Mouse (Mus musculus) cerebellum, adult 2 months (tissue): ENCODE measurements at regions not wholly inside any gene's neighbourhood (a gene's known extent, or its start where the extent isn't known, plus 50 kb on each side); places are given as distances from the start of the nearest gene placed in this dataset.

Source experiments
- CTCF ChIP-seq: fragments of 200-500 bp; IDR thresholded peaks from 2 replicates; pipeline ENCODE4 v1.5.1; 2011; ENCODE audit warnings: low read depth, mild to moderate bottlenecking, control low read depth, low read length, moderate library complexity, borderline replicate concordance; ENCODE audit not compliant: insufficient read depth
- POLR2A ChIP-seq: fragments of 200-500 bp; IDR thresholded peaks from 2 replicates; pipeline ENCODE4 v1.6.1; 2011; ENCODE audit warnings: low read length, control low read depth, borderline replicate concordance; ENCODE audit not compliant: insufficient read depth

DNA sequence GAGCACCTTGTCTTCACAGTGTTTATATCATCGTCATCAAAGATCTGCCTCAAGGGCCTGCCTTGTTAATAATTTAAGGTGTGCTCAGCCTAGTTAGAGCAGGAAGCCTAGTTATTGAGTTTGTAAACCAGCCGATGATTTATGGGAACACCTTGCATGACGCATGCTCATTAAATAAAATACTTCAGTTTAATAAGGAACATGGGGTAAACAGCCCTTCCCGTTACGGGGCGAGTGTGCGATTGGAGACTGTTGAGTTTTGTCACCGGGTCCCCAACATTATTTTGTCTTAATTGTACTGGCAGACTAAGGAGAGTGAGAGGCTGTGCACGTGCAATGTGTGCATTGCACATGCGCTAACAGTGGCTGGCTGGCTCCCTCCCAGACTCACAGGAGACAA lies 92.0 kb downstream of the Tfap2a start:
- TF ChIP-seq CTCF (no peak), POLR2A (no peak)
